Mouse (Mus musculus) myocyte (in vitro differentiated cells): Measurements from ENCODE around the gene Pard3. TPM values are rescaled to one million over a fixed set of nuclear protein-coding genes. Genes with fewer than 3 reads are reported as not detected.

Source experiments
- H3K27me3 ChIP-seq: one replicate; pipeline ENCODE4 v1.6.1; 2011; ENCODE audit not compliant: control insufficient read depth, insufficient read depth, insufficient read length
- H3K36me3 ChIP-seq: one replicate; pipeline ENCODE4 v1.6.1; 2011; ENCODE audit not compliant: control insufficient read depth, insufficient read depth
- H3K4me2 ChIP-seq: one replicate; pipeline ENCODE4 v1.6.1; 2011; ENCODE audit warnings: low read depth, control low read depth
- H3K4me3 ChIP-seq: one replicate; pipeline ENCODE4 v1.5.1; 2011; ENCODE audit warnings: mild to moderate bottlenecking, control low read depth, moderate library complexity
- H3K79me2 ChIP-seq: one replicate; pipeline ENCODE4 v1.6.1; 2011; ENCODE audit not compliant: control insufficient read depth, insufficient read depth
- H3ac ChIP-seq: one replicate; pipeline ENCODE4 v1.6.1; 2011; ENCODE audit not compliant: control insufficient read depth, insufficient read length
- CEBPB ChIP-seq: IDR thresholded peaks from 2 replicates; pipeline ENCODE4 v1.6.1; 2011; ENCODE audit warnings: mild to moderate bottlenecking, moderate library complexity; ENCODE audit not compliant: poor library complexity, insufficient read depth, severe bottlenecking
- E2F4 ChIP-seq: IDR thresholded peaks from one replicate; pipeline ENCODE4 v1.6.1; 2011; ENCODE audit warnings: mild to moderate bottlenecking, control low read depth, moderate library complexity; ENCODE audit not compliant: insufficient read depth
- MAX ChIP-seq: IDR thresholded peaks from one replicate; pipeline ENCODE4 v1.6.1; 2011; ENCODE audit warnings: low read depth, mild to moderate bottlenecking, control low read depth
- MYOD1 ChIP-seq, 3 experiments: IDR thresholded peaks; one replicate each; pipeline ENCODE4 v1.6.1; 2011; ENCODE audit warnings: control low read depth in 2 of 3, low read depth in 2 of 3, mild to moderate bottlenecking in 2 of 3, moderate library complexity in 1 of 3; ENCODE audit not compliant: insufficient read length in 2 of 3, control insufficient read depth in 1 of 3
- MYOG ChIP-seq, 3 experiments: IDR thresholded peaks; one replicate each; pipeline ENCODE4 v1.6.1; 2011; ENCODE audit warnings: control low read depth in 2 of 3, low read depth in 2 of 3, mild to moderate bottlenecking in 2 of 3; ENCODE audit not compliant: insufficient read length in 2 of 3, control insufficient read depth in 1 of 3, insufficient read depth in 1 of 3
- POLR2A ChIP-seq: IDR thresholded peaks from one replicate; pipeline ENCODE4 v1.6.1; 2011; ENCODE audit warnings: low read depth, mild to moderate bottlenecking, control low read depth, moderate library complexity; ENCODE audit not compliant: insufficient read length
- POLR2AphosphoS2 ChIP-seq: IDR thresholded peaks from one replicate; pipeline ENCODE4 v1.6.1; 2011; ENCODE audit warnings: low read depth, control low read depth; ENCODE audit not compliant: insufficient read length
- REST ChIP-seq: IDR thresholded peaks from one replicate; pipeline ENCODE4 v1.6.1; 2011; ENCODE audit warnings: mild to moderate bottlenecking, control low read depth, moderate library complexity; ENCODE audit not compliant: insufficient read depth, insufficient read length
- SRF ChIP-seq: IDR thresholded peaks from one replicate; pipeline ENCODE4 v1.6.1; 2011; ENCODE audit warnings: low read depth; ENCODE audit not compliant: control insufficient read depth, insufficient read length
- TCF12 ChIP-seq: IDR thresholded peaks from one replicate; pipeline ENCODE4 v1.6.1; 2011; ENCODE audit warnings: mild to moderate bottlenecking, control low read depth; ENCODE audit not compliant: poor library complexity, insufficient read depth, severe bottlenecking
- TCF3 ChIP-seq: IDR thresholded peaks from one replicate; pipeline ENCODE4 v1.6.1; 2011; ENCODE audit warnings: low read depth, control low read depth; ENCODE audit not compliant: insufficient read length
- USF1 ChIP-seq: IDR thresholded peaks from one replicate; pipeline ENCODE4 v1.6.1; 2011; ENCODE audit warnings: low read depth, mild to moderate bottlenecking, control low read depth, moderate library complexity
- polyA plus RNA-seq: library from polyadenylated mRNA; unstranded; fragments of >200 nt; fragmentation: generic; extraction: Trizol; gene quantifications from one replicate; pipeline ENCODE4 v1.2.1, GENCODE M21; 2012; ENCODE audit warnings: missing spikeins

Pard3 gene
- polyA plus RNA-seq, 1 experiment: 24.3 TPM

DNA sequence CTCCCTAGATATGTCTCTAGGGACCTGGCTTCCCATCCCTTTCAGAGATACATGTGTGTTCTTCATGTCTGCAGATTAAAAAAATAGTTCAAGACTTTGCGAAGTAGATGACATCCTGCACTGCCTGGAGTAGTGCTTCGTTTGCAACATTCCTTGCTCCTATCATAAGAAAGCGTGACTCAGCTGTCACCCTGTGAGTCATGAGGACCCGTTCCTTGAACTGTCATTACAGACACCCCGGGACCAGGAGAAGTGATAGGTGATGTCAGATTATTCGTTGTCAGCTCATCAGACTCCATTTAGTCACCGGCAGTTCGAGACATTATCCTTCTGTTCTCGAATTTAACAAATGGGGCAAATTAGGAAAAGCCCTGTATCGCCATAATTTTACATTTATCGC, 180.1 kb downstream of the Pard3 start:
- Histone ChIP-seq H3K4me2 (no peak overlapping the region), H3K79me2 (peaks cover 34% of the 10 kb centered on the region), H3K36me3 (no peaks in the 10 kb centered on the region), H3ac (no peak overlapping the region), H3K4me3 (no peak overlapping the region), H3K27me3 (no peaks in the 10 kb centered on the region)
- no peak for TF ChIP-seq TCF3
- TF ChIP-seq REST: no peak
- no peak for TF ChIP-seq MYOG (IDR thresholded peaks at IDR 0.05; ENCODE audit: control insufficient read depth in 1 of 3, insufficient read depth in 1 of 3, insufficient read length in 2 of 3, low read depth in 2 of 3)
- no peak for TF ChIP-seq E2F4
- no peak for TF ChIP-seq CEBPB
- no peak for TF ChIP-seq USF1

- H3K4me3 ChIP-seq: no peak overlapping the region
- H3K79me2 ChIP-seq: peaks cover 18% of the 10 kb centered on the region
- H3K27me3 ChIP-seq: no peaks in the 10 kb centered on the region
- no peak overlapping the region for H3K4me2 ChIP-seq
- peak; percentile 70; the same call in 1 of the 2 replicates for TF ChIP-seq CEBPB
- no peak for TF ChIP-seq USF1
- no peak overlapping the region for H3ac ChIP-seq
- H3K36me3 ChIP-seq: no peaks in the 10 kb centered on the region
Measured at GRCm38 (mm10) chr8:127250746-127251145, 187.1 kb downstream of the Pard3 start.

GRCm38 (mm10) chr8:127251476-127251875, 187.8 kb downstream of the Pard3 start:
- Histone ChIP-seq H3K4me3 (no peak overlapping the region), H3ac (no peak overlapping the region), H3K4me2 (no peak overlapping the region), H3K79me2 (peaks cover 18% of the 10 kb centered on the region), H3K36me3 (no peaks in the 10 kb centered on the region), H3K27me3 (no peaks in the 10 kb centered on the region)
- TF ChIP-seq MYOG (IDR thresholded peaks at IDR 0.05; ENCODE audit: control insufficient read depth in 1 of 3, insufficient read depth in 1 of 3, insufficient read length in 2 of 3, low read depth in 2 of 3) (no peak), MAX (no peak), MYOD1 (IDR thresholded peaks at IDR 0.05; ENCODE audit: control insufficient read depth in 1 of 3, insufficient read length in 2 of 3, low read depth in 2 of 3) (no peak), E2F4 (no peak)

- H3K36me3 ChIP-seq: no peaks in the 10 kb centered on the region
- TF ChIP-seq POLR2A: no peak
- TF ChIP-seq SRF: no peak
- no peak for TF ChIP-seq POLR2AphosphoS2
- no peak for TF ChIP-seq E2F4
- no peak for TF ChIP-seq TCF12
- no peak for TF ChIP-seq MYOD1 (IDR thresholded peaks at IDR 0.05; ENCODE audit: control insufficient read depth in 1 of 3, insufficient read length in 2 of 3, low read depth in 2 of 3)
Measured at GRCm38 (mm10) chr8:127251985-127252384, 188.3 kb downstream of the Pard3 start.

DNA sequence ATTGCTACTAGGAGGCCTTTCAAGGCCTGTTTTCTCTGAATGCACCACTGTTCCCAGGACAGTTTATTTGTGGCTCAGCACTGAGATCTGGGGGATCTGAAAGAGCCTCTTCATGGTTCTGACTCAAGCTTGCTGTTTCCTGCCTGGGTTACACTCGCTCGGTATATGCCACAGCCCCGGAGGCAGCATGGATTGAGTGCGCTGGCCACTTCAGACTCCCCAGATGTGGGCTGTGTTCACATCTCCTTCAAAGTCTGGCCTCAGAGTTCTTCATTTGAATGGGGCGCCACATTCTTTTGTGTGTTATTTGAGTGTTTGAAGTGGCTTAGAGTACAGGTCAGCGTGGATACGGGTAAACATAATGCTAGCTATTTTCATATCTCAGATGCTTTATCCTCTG, 190.9 kb downstream of the Pard3 start:
- Histone ChIP-seq H3K4me2 (no peak overlapping the region), H3K36me3 (no peaks in the 10 kb centered on the region), H3K79me2 (peaks cover 20% of the 10 kb centered on the region), H3K4me3 (no peak overlapping the region), H3K27me3 (no peaks in the 10 kb centered on the region), H3ac (no peak overlapping the region)
- TF ChIP-seq MYOG (IDR thresholded peaks at IDR 0.05; ENCODE audit: control insufficient read depth in 1 of 3, insufficient read depth in 1 of 3, insufficient read length in 2 of 3, low read depth in 2 of 3): no peak
- no peak for TF ChIP-seq MYOD1 (IDR thresholded peaks at IDR 0.05; ENCODE audit: control insufficient read depth in 1 of 3, insufficient read length in 2 of 3, low read depth in 2 of 3)
- TF ChIP-seq REST: no peak
- TF ChIP-seq SRF: no peak
- TF ChIP-seq USF1: no peak
- TF ChIP-seq POLR2A: no peak
- TF ChIP-seq E2F4: no peak
- no peak for TF ChIP-seq CEBPB
- no peak for TF ChIP-seq POLR2AphosphoS2
- no peak for TF ChIP-seq MAX
- TF ChIP-seq TCF3: no peak
- no peak for TF ChIP-seq TCF12

More at GRCm38 (mm10) chr8:127251985-127252384, 188.3 kb downstream of the Pard3 start:
- no peaks in the 10 kb centered on the region for H3K27me3 ChIP-seq
- H3K79me2 ChIP-seq: peaks cover 18% of the 10 kb centered on the region
- no peak overlapping the region for H3ac ChIP-seq
- H3K4me3 ChIP-seq: no peak overlapping the region
- no peak overlapping the region for H3K4me2 ChIP-seq
